Mouse (Mus musculus) limb, embryonic 10.5 days (tissue): ENCODE results near the gene Kcnc3. TPM values are rescaled to one million over a fixed set of nuclear protein-coding genes. Genes with fewer than 3 reads are reported as not detected.

ENCODE experiments used
- DNase-seq: peaks from one replicate; pipeline ENCODE4 v3.0.0-alpha.2; 2017; ENCODE audit warnings: low spot score
- H3K27ac ChIP-seq: fragments of 300-500 bp; sonication (generic); 2 replicates; pipeline ENCODE4 v1.5.1; 2016; ENCODE audit warnings: mild to moderate bottlenecking
- H3K27me3 ChIP-seq: fragments of 300-500 bp; sonication (generic); 2 replicates; pipeline ENCODE4 v1.6.1; 2016; ENCODE audit warnings: low read depth, mild to moderate bottlenecking; ENCODE audit not compliant: poor library complexity, severe bottlenecking
- H3K36me3 ChIP-seq: fragments of 300-500 bp; sonication (generic); 2 replicates; pipeline ENCODE4 v1.6.1; 2016; ENCODE audit warnings: mild to moderate bottlenecking, moderate library complexity
- H3K4me1 ChIP-seq: fragments of 300-500 bp; sonication (generic); 2 replicates; pipeline ENCODE4 v1.6.1; 2016
- H3K4me3 ChIP-seq: fragments of 300-500 bp; sonication (generic); 2 replicates; pipeline ENCODE4 v1.5.1; 2016; ENCODE audit warnings: mild to moderate bottlenecking, moderate library complexity
- H3K9me3 ChIP-seq: fragments of 300-500 bp; sonication (generic); replicated peaks from 2 replicates; pipeline ENCODE4 v1.6.1; 2016; ENCODE audit warnings: mild to moderate bottlenecking
- WGBS: fragments of 180-500 bp; shearing (Covaris S2); methylation state at CpG from one replicate; pipeline ENCODE4 v1.1.7; 2016; 5-methylcytosine and 5-hydroxymethylcytosine counted together
- polyA plus RNA-seq: library from polyadenylated mRNA; unstranded; fragments of >200 nt; fragmentation: Nextera tagmentation; extraction: Ambion mirVana; gene quantifications from 2 replicates; pipeline ENCODE4 v1.2.1, GENCODE M21; 2016

Gene Kcnc3
- polyA plus RNA-seq, 1 experiment from 2014 or later, result 0.21 TPM

DNA sequence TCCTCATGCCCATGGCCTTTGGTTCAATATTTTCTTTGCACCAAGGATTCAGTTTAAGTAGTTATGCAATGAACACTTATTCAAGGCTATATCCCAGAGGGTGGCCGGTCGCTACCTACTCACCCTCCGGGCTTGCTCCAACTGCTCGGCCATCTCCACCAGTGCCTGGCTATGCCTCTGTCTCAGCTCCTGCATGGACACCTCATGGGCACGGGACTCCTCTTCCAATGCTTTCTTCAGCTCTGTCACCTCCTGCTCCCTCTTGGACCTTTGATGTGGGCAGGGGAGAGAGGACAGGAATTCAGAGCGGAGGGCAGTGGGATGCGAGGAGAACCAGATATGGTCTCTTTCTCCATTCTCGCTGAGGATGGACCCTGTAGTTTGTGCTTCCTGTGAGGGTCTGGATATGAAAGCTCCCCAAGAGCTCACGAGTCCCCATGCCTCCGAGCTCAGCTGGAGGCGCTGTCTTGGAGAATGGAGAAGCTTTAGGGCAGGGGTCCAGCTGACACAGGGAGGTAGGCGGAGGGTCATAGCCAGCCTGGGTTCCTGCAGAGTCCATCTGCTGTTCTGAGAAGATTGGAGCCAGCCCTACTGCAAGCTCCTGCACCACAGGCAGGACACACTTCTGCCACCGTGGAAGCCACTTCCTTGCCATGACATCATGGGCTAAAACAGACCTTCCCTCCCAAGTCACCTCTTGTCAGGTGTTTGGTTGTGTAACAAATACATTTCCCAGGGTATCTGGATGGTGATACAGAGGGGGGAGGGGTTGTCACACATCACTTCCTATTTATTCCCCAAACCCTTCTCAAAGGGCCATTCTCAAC, 35.0 kb downstream of the Kcnc3 start:
- H3K4me3 ChIP-seq, result no peak overlapping the region
- DNase-seq, result no peak
- H3K27me3 ChIP-seq, result peaks cover 14% of the 10 kb centered on the region; the same call in 1 of the 2 replicates
- H3K9me3 ChIP-seq, result no peaks in the 10 kb centered on the region
- no peak overlapping the region for H3K27ac ChIP-seq
- WGBS, result 87% methylated on average over 13 of the region's 13 CpGs
- H3K4me1 ChIP-seq, result no peaks in the 10 kb centered on the region
- H3K36me3 ChIP-seq, result no peaks in the 10 kb centered on the region

DNA sequence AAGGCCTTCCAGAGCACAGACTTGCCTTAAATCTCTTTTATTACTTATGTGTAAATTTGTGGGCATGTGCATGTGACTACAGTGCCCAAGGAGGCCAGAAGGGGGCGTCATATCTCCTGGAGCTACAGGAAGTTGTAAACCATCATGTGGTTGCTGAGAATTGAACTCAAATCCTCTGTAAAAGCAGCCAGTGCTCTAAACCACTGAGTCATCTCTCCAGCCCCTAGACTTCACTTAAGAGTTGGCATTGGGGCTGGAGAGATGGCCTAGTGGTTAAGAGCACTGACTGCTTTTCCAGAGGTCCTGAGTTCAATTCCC, 35.6 kb downstream of the Kcnc3 start:
- 66% methylated on average over 1 of the region's 1 CpGs for WGBS

DNA sequence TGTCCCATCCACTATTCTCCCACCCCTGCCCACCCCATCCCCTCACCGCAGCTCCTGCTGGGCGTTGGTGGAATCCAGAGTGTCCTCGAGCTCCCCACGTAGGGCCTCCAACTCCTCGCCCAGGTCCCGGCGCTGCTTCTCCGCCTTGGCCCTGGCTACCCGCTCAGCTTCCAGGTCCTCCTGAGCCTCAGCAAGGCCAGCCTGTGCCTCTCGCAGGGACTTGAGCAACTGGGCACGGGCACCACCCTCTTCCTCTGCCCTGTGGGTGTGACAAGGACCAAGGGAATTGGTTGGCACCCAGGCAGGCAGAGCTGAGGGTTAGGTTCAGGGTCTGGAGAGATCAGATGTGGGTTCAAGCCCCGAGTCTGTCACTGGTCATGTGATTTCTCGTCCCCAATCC, 36.5 kb downstream of the Kcnc3 start:
- H3K36me3 ChIP-seq, result no peaks in the 10 kb centered on the region
- H3K4me1 ChIP-seq, result no peaks in the 10 kb centered on the region
- no peaks in the 10 kb centered on the region for H3K9me3 ChIP-seq
- 86% methylated on average over 13 of the region's 13 CpGs for WGBS
- no peak for DNase-seq
- no peak overlapping the region for H3K4me3 ChIP-seq
- H3K27ac ChIP-seq, result no peak overlapping the region
- H3K27me3 ChIP-seq, result peaks cover 25% of the 10 kb centered on the region; the same call in 1 of the 2 replicates

More for the DNA sequence above, 35.6 kb downstream of the Kcnc3 start:
- DNase-seq, result no peak
- Histone ChIP-seq H3K9me3 (no peaks in the 10 kb centered on the region), H3K4me3 (no peak overlapping the region), H3K27me3 (peaks cover 16% of the 10 kb centered on the region; the same call in 1 of the 2 replicates), H3K4me1 (no peaks in the 10 kb centered on the region), H3K36me3 (no peaks in the 10 kb centered on the region), H3K27ac (no peak overlapping the region)

DNA sequence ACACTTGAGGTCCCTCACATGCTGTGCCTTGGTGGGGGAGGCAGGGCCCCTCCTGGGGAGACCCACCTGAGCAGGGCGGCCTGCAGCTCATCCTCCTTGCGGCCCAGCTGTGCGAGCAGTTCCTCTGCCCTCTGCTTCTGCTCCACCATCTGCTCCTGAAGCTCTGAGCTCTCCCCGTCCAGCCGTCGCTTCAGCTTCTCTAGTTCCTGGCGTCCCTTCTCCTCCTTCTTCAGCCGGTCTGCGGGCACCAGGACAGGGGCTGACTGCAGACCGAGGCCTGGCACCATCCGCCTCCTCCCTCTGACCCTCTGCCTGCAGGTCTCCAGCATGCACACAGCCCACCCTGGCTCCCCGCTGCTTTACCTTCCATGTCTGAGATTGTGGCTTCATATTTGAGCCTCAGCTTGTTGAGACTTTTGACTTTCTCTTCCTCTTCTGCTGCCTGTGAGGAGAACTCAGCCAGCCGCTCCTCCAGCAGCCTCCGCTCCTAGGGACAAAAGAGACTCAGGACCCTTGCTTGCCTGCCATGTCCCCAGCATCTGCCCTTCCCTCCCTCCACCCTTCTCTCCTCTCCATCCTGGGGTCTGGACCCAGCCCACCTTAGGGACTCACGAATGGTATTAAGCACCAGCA, 38.1 kb downstream of the Kcnc3 start:
- Histone ChIP-seq H3K36me3 (no peaks in the 10 kb centered on the region), H3K4me3 (no peak overlapping the region), H3K4me1 (no peaks in the 10 kb centered on the region), H3K27ac (no peak overlapping the region), H3K27me3 (peaks cover 33% of the 10 kb centered on the region), H3K9me3 (no peaks in the 10 kb centered on the region)
- WGBS, result 89% methylated on average over 15 of the region's 15 CpGs
- DNase-seq, result no peak

DNA sequence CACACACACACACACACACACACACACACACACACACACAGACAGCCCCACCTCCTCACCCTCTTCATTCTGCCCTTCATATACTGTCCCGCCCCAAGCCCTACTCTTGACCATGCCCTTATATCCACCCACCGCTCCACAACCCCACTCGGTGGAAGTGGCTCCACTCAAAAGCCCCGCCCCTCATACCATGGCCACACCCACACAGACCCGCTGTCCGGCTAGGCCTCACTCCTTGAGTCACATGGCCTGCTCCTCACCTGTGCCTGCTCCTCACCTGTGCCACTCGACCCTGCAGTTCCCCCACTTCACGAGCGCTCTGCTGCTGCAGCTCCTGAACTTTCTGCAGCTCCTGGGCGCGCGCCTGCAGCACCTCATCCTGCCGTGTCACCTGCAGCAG, 40.0 kb downstream of the Kcnc3 start:
- Histone ChIP-seq H3K4me3 (no peak overlapping the region), H3K27me3 (peaks cover 52% of the 10 kb centered on the region), H3K9me3 (no peaks in the 10 kb centered on the region), H3K4me1 (no peaks in the 10 kb centered on the region), H3K36me3 (no peaks in the 10 kb centered on the region), H3K27ac (no peak overlapping the region)
- DNase-seq, result no peak
- WGBS, result 74% methylated on average over 13 of the region's 13 CpGs

DNA sequence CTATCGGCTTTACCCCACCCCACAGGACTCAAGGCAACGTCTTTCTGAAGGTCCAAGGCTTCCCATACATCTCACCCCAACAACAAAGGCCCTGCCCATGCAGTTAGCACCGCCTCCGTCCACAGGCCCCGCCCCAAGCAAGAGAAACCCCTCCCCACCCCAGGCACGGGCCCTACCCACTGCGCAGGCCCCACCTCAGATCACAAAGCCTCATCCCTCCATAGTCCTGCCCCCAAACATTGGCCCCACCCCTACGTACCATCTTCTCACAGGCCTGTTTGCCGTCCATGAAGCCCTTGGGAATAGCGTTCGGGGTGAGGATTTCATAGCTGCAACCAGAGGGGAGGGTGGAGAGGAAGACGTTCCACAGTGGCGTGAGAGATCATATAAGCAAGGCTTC, 42.2 kb downstream of the Kcnc3 start:
- Histone ChIP-seq H3K27me3 (peaks cover 62% of the 10 kb centered on the region), H3K36me3 (no peaks in the 10 kb centered on the region), H3K27ac (no peak overlapping the region), H3K4me1 (no peaks in the 10 kb centered on the region), H3K9me3 (no peaks in the 10 kb centered on the region), H3K4me3 (no peak overlapping the region)
- WGBS, result 21% methylated on average over 13 of the region's 13 CpGs
- no peak for DNase-seq

DNA sequence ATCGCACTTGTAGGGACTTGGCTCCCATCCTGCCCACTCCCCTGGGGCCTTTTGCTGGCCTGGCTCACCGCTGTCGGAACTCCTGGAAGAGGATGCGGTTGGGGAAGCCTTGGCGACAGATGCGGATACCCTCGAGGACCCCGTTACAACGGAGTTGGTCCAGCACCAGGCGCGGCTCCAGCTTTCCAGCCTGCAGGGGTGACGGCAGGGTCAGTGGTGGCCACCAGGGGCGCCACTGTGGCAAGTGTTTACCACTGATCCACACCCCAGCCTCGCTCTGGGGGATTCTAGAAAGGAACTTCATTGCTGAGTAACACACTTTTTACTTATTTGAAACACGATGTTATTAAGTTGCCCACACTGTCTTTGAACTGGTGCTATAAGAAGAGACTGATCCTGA, 42.9 kb downstream of the Kcnc3 start:
- no peaks in the 10 kb centered on the region for H3K36me3 ChIP-seq
- WGBS, result 17% methylated on average over 15 of the region's 15 CpGs
- no peak for DNase-seq
- H3K9me3 ChIP-seq, result no peaks in the 10 kb centered on the region
- peaks cover 70% of the 10 kb centered on the region for H3K27me3 ChIP-seq
- H3K4me1 ChIP-seq, result no peaks in the 10 kb centered on the region
- no peak overlapping the region for H3K4me3 ChIP-seq
- H3K27ac ChIP-seq, result no peak overlapping the region

DNA sequence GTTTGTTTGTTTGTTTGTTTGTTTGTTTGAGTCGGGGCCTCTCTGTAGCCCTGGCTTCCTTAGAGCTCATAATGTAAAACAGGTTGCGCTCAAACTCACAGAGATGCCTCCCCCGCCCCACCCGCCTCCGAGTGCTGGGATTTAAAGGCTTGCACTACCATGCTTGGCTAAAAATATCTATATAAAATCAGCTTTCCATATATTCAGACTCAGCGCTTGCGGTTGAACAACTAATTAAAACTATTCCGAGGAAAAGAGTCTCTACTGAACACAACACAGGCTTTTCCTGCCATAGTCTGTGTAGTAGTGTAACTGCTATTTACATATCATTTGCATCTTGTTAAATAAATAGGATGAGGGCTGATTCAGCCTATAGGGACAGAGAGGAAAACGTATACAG, 46.2 kb downstream of the Kcnc3 start:
- Histone ChIP-seq H3K27ac (no peak overlapping the region), H3K27me3 (peaks cover 87% of the 10 kb centered on the region)
- 83% methylated on average over 9 of the region's 9 CpGs for WGBS

DNA sequence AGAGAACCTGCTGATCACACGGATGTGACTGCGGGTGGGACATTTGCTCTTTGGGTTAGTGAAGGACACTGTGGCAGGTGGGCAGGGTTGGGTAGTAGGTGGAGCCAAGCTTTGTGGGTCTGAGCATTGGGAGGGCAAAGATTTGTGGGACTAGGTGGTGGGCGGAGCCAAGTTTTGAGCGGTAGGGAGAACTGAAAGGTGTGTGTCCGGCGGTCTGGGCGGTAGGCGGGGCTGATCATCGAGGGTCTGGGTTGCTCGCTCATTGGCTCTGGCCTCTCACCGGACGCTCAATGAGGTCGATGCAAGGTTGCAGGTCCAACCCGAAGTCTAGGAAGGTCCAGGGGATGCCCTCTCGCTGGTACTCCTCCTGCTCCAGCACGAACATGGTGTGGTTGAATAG, 48.2 kb downstream of the Kcnc3 start:
- 3% methylated on average over 16 of the region's 16 CpGs for WGBS
- H3K4me3 ChIP-seq, result peak overlapping the region; percentile 18
- peaks cover 85% of the 10 kb centered on the region for H3K27me3 ChIP-seq
- peaks cover 9% of the 10 kb centered on the region; the same call in 1 of the 2 replicates for H3K4me1 ChIP-seq
- H3K27ac ChIP-seq, result no peak overlapping the region
- no peaks in the 10 kb centered on the region for H3K9me3 ChIP-seq
- DNase-seq, result no peak
- H3K36me3 ChIP-seq, result no peaks in the 10 kb centered on the region

More for the DNA sequence above, 46.2 kb downstream of the Kcnc3 start:
- H3K4me3 ChIP-seq, result no peak overlapping the region
- H3K4me1 ChIP-seq, result peaks cover 9% of the 10 kb centered on the region; the same call in 1 of the 2 replicates
- DNase-seq, result no peak
- no peaks in the 10 kb centered on the region for H3K36me3 ChIP-seq
- no peaks in the 10 kb centered on the region for H3K9me3 ChIP-seq

DNA sequence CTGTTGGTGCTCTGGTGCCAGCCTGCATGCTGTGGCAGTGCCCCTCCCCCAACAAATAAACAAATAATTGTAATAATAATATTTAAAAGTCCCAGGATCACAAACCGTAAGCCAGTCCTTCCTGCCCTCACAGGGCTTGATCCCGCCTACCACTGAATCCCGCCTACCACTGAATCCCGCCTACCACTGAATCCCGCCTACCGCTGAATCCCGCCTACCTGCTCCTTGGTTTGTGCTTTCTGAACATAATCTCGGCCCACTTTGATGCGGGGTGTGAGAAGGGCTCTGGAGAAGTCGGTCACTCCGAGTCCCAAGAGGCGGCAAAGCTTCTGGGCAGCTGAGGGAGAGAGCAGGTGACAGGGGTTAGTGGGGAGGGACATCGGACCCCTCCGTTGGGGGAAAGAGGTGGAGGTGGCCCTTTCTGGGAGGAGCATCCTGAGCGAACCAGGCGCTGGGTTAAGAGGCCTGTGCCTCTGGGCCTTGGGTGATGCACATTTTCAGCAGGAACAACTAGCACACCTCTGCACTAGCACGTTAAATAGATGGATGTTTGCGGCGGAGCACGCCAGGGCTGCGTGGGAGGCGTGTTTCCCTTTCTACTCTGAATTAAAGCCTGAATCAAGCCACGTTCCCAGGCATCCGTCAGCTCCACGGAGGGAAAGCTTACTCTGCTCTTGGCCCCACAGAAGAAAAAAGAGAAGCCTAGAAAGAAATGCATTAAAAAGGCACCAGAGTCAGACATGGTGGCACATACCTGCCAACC, 50.6 kb downstream of the Kcnc3 start:
- no peaks in the 10 kb centered on the region for H3K9me3 ChIP-seq
- peaks cover 88% of the 10 kb centered on the region for H3K27me3 ChIP-seq
- 17% methylated on average over 25 of the region's 25 CpGs for WGBS
- no peak overlapping the region for H3K27ac ChIP-seq
- peaks cover 9% of the 10 kb centered on the region; the same call in 1 of the 2 replicates for H3K4me1 ChIP-seq
- peak overlapping the region; percentile 29; the same call in 1 of the 2 replicates for H3K4me3 ChIP-seq
- H3K36me3 ChIP-seq, result no peaks in the 10 kb centered on the region
- no peak for DNase-seq

DNA sequence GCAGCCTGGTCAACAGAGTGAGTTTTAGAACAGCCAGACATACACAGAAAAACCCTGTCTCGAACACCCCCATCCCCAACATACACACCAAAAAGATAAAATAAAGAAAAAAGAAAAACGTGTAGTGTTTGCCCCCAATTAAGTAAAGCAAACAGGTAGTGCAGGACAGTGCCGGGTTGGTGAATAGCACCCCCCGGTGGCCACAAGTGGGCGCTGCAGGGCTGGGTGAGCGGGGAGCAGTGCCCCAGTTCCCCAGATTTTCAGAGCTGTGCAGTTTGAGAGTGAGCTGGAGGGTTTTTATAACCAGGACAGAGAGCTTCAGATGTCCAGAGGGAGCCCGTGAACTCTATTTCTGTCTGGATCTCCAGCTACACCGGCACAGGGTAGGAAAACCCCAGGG, 51.4 kb downstream of the Kcnc3 start:
- no peaks in the 10 kb centered on the region for H3K9me3 ChIP-seq
- no peak for DNase-seq
- no peak overlapping the region for H3K27ac ChIP-seq
- WGBS, result 30% methylated on average over 8 of the region's 8 CpGs
- no peaks in the 10 kb centered on the region for H3K36me3 ChIP-seq
- peaks cover 93% of the 10 kb centered on the region for H3K27me3 ChIP-seq
- H3K4me3 ChIP-seq, result no peak overlapping the region
- peaks cover 9% of the 10 kb centered on the region; the same call in 1 of the 2 replicates for H3K4me1 ChIP-seq

DNA sequence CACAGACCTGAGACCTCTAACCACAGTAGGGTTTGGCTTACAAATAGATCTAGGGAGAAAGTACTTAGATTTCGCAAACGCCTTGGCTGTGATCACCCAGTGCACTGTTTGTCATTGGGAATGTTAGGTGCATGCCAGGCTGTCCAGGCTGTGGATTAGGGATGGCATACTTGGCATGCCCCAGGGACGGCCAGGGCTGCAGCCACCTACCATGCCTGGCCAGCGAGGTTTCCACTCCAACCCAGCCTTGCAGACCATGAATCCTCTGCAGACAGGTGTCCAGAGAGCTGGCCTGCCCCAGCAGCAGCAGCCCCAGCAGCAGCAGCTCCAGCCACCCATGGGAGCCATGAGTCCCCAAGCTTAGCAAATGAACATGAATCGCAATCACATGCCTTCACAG, 54.8 kb downstream of the Kcnc3 start:
- H3K9me3 ChIP-seq, result no peaks in the 10 kb centered on the region

DNA sequence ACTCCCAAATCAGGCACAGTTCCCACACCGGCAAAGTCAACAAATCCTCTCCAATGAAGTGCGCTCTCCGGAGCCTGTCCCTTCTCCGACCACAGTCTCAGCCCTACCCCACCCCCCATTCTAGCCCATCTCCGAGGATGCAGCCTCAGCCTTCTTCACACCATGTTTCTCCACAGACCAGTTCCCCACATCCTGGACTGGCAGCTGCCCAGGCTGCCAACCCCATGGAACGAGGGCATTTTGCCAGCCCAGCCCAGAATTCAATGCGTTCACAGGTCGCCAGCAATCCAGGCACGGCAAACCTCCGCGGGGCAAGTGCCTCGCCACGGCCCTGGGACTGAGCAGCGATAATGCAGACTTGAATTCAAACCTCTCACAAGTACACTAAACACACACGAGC, 55.5 kb downstream of the Kcnc3 start:
- Histone ChIP-seq H3K27me3 (peaks cover 53% of the 10 kb centered on the region), H3K9me3 (no peaks in the 10 kb centered on the region), H3K4me3 (no peak overlapping the region), H3K4me1 (peaks cover 6% of the 10 kb centered on the region), H3K27ac (no peak overlapping the region), H3K36me3 (no peaks in the 10 kb centered on the region)
- 28% methylated on average over 15 of the region's 15 CpGs for WGBS
- no peak for DNase-seq

More for the DNA sequence above, 54.8 kb downstream of the Kcnc3 start:
- Histone ChIP-seq H3K4me1 (peaks cover 9% of the 10 kb centered on the region), H3K36me3 (no peaks in the 10 kb centered on the region), H3K27me3 (peaks cover 60% of the 10 kb centered on the region), H3K27ac (no peak overlapping the region), H3K4me3 (no peak overlapping the region)
- 89% methylated on average over 5 of the region's 5 CpGs for WGBS
- DNase-seq, result no peak
